Mouse (Mus musculus): ENCODE measurements around the gene Vgll4.
A peak's percentile ranks its signal among the peaks of the same experiment; 100 is the strongest.

Vgll4 gene

GRCm38 (mm10) chr6:114918994-114919393 is 50.8 kb downstream of the Vgll4 start:
- DNase-seq (ENCODE audit: low read depth, low spot score), result no peak

- DNase-seq (ENCODE audit: low read depth, low spot score), result no peak
Measured at GRCm38 (mm10) chr6:114917770-114918635, 51.8 kb downstream of the Vgll4 start.

GRCm38 (mm10) chr6:114917129-114917528 is 52.7 kb downstream of the Vgll4 start:
- no peak for DNase-seq (ENCODE audit: low read depth, low spot score)

- no peak for DNase-seq (ENCODE audit: low read depth, low spot score)
Measured at GRCm38 (mm10) chr6:114916715-114916992, 53.1 kb downstream of the Vgll4 start.

GRCm38 (mm10) chr6:114915915-114916714 is 53.7 kb downstream of the Vgll4 start:
- no peak for DNase-seq (ENCODE audit: low read depth, low spot score)

GRCm38 (mm10) chr6:114914041-114914716 is 55.6 kb downstream of the Vgll4 start:
- no peak for DNase-seq (ENCODE audit: low read depth, low spot score)

- DNase-seq (ENCODE audit: low read depth, low spot score), result no peak
Measured at GRCm38 (mm10) chr6:114913142-114913541, 56.7 kb downstream of the Vgll4 start.

GRCm38 (mm10) chr6:114911540-114911939 is 58.3 kb downstream of the Vgll4 start:
- no peak for DNase-seq (ENCODE audit: low read depth, low spot score)

GRCm38 (mm10) chr6:114909801-114910200 is 60.0 kb downstream of the Vgll4 start:
- DNase-seq (ENCODE audit: low read depth, low spot score), result no peak

- DNase-seq (ENCODE audit: low read depth, low spot score), result no peak
Measured at GRCm38 (mm10) chr6:114907459-114907858, 62.3 kb downstream of the Vgll4 start.

GRCm38 (mm10) chr6:114906209-114906608 is 63.6 kb downstream of the Vgll4 start:
- no peak for DNase-seq (ENCODE audit: low read depth, low spot score)

GRCm38 (mm10) chr6:114905253-114906028 is 64.4 kb downstream of the Vgll4 start:
- DNase-seq (ENCODE audit: low read depth, low spot score), result no peak

GRCm38 (mm10) chr6:114904818-114905217 is 65.0 kb downstream of the Vgll4 start:
- no peak for DNase-seq (ENCODE audit: low read depth, low spot score)

GRCm38 (mm10) chr6:114904233-114904632 is 65.6 kb downstream of the Vgll4 start:
- no peak for DNase-seq (ENCODE audit: low read depth, low spot score)

GRCm38 (mm10) chr6:114901921-114902320 is 67.9 kb downstream of the Vgll4 start:
- DNase-seq (ENCODE audit: low read depth, low spot score), result no peak

- peak; percentile 59 for DNase-seq (ENCODE audit: low read depth, low spot score)
Measured at GRCm38 (mm10) chr6:114901321-114901824, 68.4 kb downstream of the Vgll4 start.

GRCm38 (mm10) chr6:114900194-114900593 is 69.6 kb downstream of the Vgll4 start:
- DNase-seq (ENCODE audit: low read depth, low spot score), result no peak

GRCm38 (mm10) chr6:114899652-114900051 is 70.1 kb downstream of the Vgll4 start:
- peak; percentile 46 for DNase-seq (ENCODE audit: low read depth, low spot score)

- no peak for DNase-seq (ENCODE audit: low read depth, low spot score)
Measured at GRCm38 (mm10) chr6:114898949-114899348, 70.8 kb downstream of the Vgll4 start.

GRCm38 (mm10) chr6:114896281-114896680 is 73.5 kb downstream of the Vgll4 start:
- no peak for DNase-seq (ENCODE audit: low read depth, low spot score)

GRCm38 (mm10) chr6:114895191-114895590 is 74.6 kb downstream of the Vgll4 start:
- no peak for DNase-seq (ENCODE audit: low read depth, low spot score)
